Comparison of ENCODE assay signal across 19 mouse cellular contexts in genomic region chr16:32654071-32654733, GRCm38 (mm10). TPM values are rescaled to one million over a fixed set of nuclear protein-coding genes. Genes with fewer than 3 reads are reported as not detected.
DNase-seq lines count a peak whose midpoint lies in the region; ATAC-seq and TF ChIP-seq lines count a peak whose summit lies in the region.
"Had no signal": no experiment of that assay in that cellular context is flagged by ENCODE, and none has a peak within 500 bp of the region (broad histone marks: within the 10 kb centered on the region; RNA-seq: fewer than 3 reads in every experiment).

No protein-coding gene starts in this region.

- H3K4me1 ChIP-seq in heart, embryonic 13.5 days: peaks cover 61% of the 10 kb centered on the region
- peaks cover 96% of the 10 kb centered on the region for H3K4me1 ChIP-seq in megakaryocyte, embryonic 14.5 days
- no peaks in the 10 kb centered on the region for H3K4me1 ChIP-seq in stomach, postnatal 0 days (replicated peaks; ENCODE audit: control insufficient read depth, insufficient read depth)

- H3K9ac ChIP-seq in heart, embryonic 13.5 days: no peak overlapping the region; the same call in 1 of the 2 replicates
- H3K9ac ChIP-seq in stomach, postnatal 0 days (ENCODE audit: low read length): no peak overlapping the region
- H3K9ac ChIP-seq: embryonic facial prominence, embryonic 13.5 days; forebrain, embryonic 12.5 days; hindbrain, embryonic 14.5 days; intestine, embryonic 15.5 days had no signal

- no peak for ATAC-seq in heart, embryonic 13.5 days (ENCODE audit: extremely low read depth, insufficient number of reproducible peaks, low FRiP score, low TSS enrichment)
- no peak for ATAC-seq in megakaryocyte, adult 5-6 weeks (ENCODE audit: poor library complexity, severe bottlenecking)
- ATAC-seq in stomach, postnatal 0 days (ENCODE audit: low FRiP score, low TSS enrichment): no peak
- ATAC-seq: activated CD4-positive, CD25-positive, alpha-beta regulatory T cell, adult 4 months; forebrain, embryonic 16.5 days; intestine, embryonic 15.5 days had no signal

- no peaks in the 10 kb centered on the region; the same call in 1 of the 2 replicates for H3K36me3 ChIP-seq in heart, embryonic 13.5 days
- peaks cover 33% of the 10 kb centered on the region for H3K36me3 ChIP-seq in megakaryocyte, embryonic 14.5 days (replicated peaks; ENCODE audit: low read length)
- H3K36me3 ChIP-seq in stomach, postnatal 0 days (ENCODE audit: control insufficient read depth, insufficient read depth, low read length): no peaks in the 10 kb centered on the region
- H3K36me3 ChIP-seq: forebrain, embryonic 12.5 days; intestine, embryonic 15.5 days had no signal

- no peaks in the 10 kb centered on the region for H3K27me3 ChIP-seq in heart, embryonic 13.5 days (replicated peaks)
- H3K27me3 ChIP-seq in megakaryocyte, embryonic 14.5 days (replicated peaks): no peaks in the 10 kb centered on the region
- H3K27me3 ChIP-seq in stomach, postnatal 0 days (ENCODE audit: control insufficient read depth, insufficient read depth, low read length): no peaks in the 10 kb centered on the region
- H3K27me3 ChIP-seq: embryonic facial prominence, embryonic 13.5 days; forebrain, embryonic 12.5 days; intestine, embryonic 15.5 days had no signal

- intact Hi-C loops in heart, postnatal 25 days (cut with DNase I): no loop called here

- no peak for TF ChIP-seq CTCF in stomach, postnatal 0 days (IDR thresholded peaks at IDR 0.05; ENCODE audit: low read depth)

- H3K4me3 ChIP-seq in heart, embryonic 13.5 days: no peak overlapping the region
- H3K4me3 ChIP-seq in megakaryocyte, embryonic 14.5 days (replicated peaks): peak overlapping the region; percentile 57
- no peak overlapping the region for H3K4me3 ChIP-seq in stomach, postnatal 0 days (ENCODE audit: low read depth, low read length)
- H3K4me3 ChIP-seq: embryonic facial prominence, embryonic 13.5 days; forebrain, embryonic 12.5 days; hindbrain, embryonic 10.5 days; intestine, embryonic 15.5 days had no signal

- no peaks in the 10 kb centered on the region for H3K9me3 ChIP-seq in heart, embryonic 13.5 days
- no peaks in the 10 kb centered on the region for H3K9me3 ChIP-seq in megakaryocyte, embryonic 14.5 days
- no peaks in the 10 kb centered on the region for H3K9me3 ChIP-seq in stomach, postnatal 0 days (ENCODE audit: control insufficient read depth, low read length)
- H3K9me3 ChIP-seq: embryonic facial prominence, embryonic 13.5 days; forebrain, embryonic 12.5 days; hindbrain, embryonic 10.5 days; intestine, embryonic 15.5 days had no signal

- DNase-seq in cerebellum, adult 9-11 months: peak; percentile 6
- DNase-seq in cerebellum, adult 18-20 months: no peak
- DNase-seq in heart, postnatal 25 days (ENCODE audit: low spot score): no peak
- DNase-seq in stomach, postnatal 0 days (ENCODE audit: low spot score): peak; percentile 14
- DNase-seq in embryo, embryonic 11 days: no peak
- DNase-seq: adrenal gland, postnatal 36 days; cerebellum, adult 8-10 months; cerebellum, postnatal 25 days; gastrocnemius, postnatal 10 days had no signal

- H3K4me2 ChIP-seq in heart, embryonic 13.5 days: no peak overlapping the region
- H3K4me2 ChIP-seq in stomach, postnatal 0 days (replicated peaks; ENCODE audit: low read depth): no peak overlapping the region
- H3K4me2 ChIP-seq: embryonic facial prominence, embryonic 13.5 days; forebrain, embryonic 12.5 days; hindbrain, embryonic 14.5 days; intestine, embryonic 15.5 days had no signal

- H3K27ac ChIP-seq in heart, embryonic 13.5 days (replicated peaks): peak overlapping the region; percentile 39; the same call in 1 of the 2 replicates
- H3K27ac ChIP-seq in stomach, postnatal 0 days (replicated peaks): no peak overlapping the region
- H3K27ac ChIP-seq: embryonic facial prominence, embryonic 13.5 days; forebrain, embryonic 12.5 days; hindbrain, embryonic 10.5 days; hindbrain, embryonic 14.5 days; intestine, embryonic 15.5 days had no signal

- TF ChIP-seq EP300 in stomach, postnatal 0 days (optimal IDR thresholded peaks at IDR 0.05): no peak

- 57% methylated on average over 6 of the region's 6 CpGs for WGBS in heart, embryonic 13.5 days
- 71% methylated on average over 6 of the region's 6 CpGs for WGBS in stomach, postnatal 0 days

RNA-seq across cellular contexts. Expression of gene Tnk2, which starts 10.5 kb away (rescaled TPM):
- polyA plus RNA-seq in heart, embryonic 13.5 days (2015; fragmentation: Nextera tagmentation; extraction: Ambion mirVana): 7.1 and 8.7 TPM in 2 replicates
- total RNA-seq in heart, postnatal 25 days (2021): 10 to 100 TPM; 20.9 to 24.7 TPM
- 230 and 1,256 TPM in 2 replicates for polyA plus RNA-seq in megakaryocyte, embryonic 14.5 days (2012; ENCODE audit: insufficient read depth, low replicate concordance)
- total RNA-seq in megakaryocyte, adult 5-6 weeks (2015): 5.5 and 12.0 TPM in 2 replicates
- total RNA-seq in megakaryocyte, adult 5-6 weeks (2017): 6.4 and 8.6 TPM in 2 replicates
- polyA plus RNA-seq in stomach, postnatal 0 days (2015; fragmentation: Nextera tagmentation; extraction: Ambion mirVana): 17.1 and 21.0 TPM in 2 replicates

RNA-seq across cellular contexts. Expression of gene Tfrc, which starts 45.5 kb away (rescaled TPM):
- polyA plus RNA-seq in heart, embryonic 13.5 days (2015; fragmentation: Nextera tagmentation; extraction: Ambion mirVana): 32.7 and 34.7 TPM in 2 replicates
- total RNA-seq in heart, postnatal 25 days (2021): 100 to 1,000 TPM; 168 to 194 TPM
- 1.3 and 4.3 TPM in 2 replicates for polyA plus RNA-seq in megakaryocyte, embryonic 14.5 days (2012; ENCODE audit: insufficient read depth, low replicate concordance)
- total RNA-seq in megakaryocyte, adult 5-6 weeks (2015): 29.5 and 41.5 TPM in 2 replicates
- total RNA-seq in megakaryocyte, adult 5-6 weeks (2017): 29.6 and 44.3 TPM in 2 replicates
- 45.6 and 50.0 TPM in 2 replicates for polyA plus RNA-seq in stomach, postnatal 0 days (2015; fragmentation: Nextera tagmentation; extraction: Ambion mirVana)

Comparison
In these comparisons a context has a peak if more than half of its experiments do, and no peak if none do; other contexts are left out.
1. DNase-seq: peak in cerebellum, adult 9-11 months (single experiment) and stomach, postnatal 0 days (single experiment); none in cerebellum, adult 18-20 months (0 of 2), heart, postnatal 25 days (single experiment) and embryo, embryonic 11 days (single experiment).
2. RNA of gene Tnk2, which starts 10.5 kb away (polyA plus RNA-seq): 230 to 1,256 TPM in megakaryocyte, embryonic 14.5 days; 17.1 to 21.0 TPM in stomach, postnatal 0 days and 7.1 to 8.7 TPM in heart, embryonic 13.5 days; every median in the first group is over 10 times any median in the second.